27 mouse cellular contexts compared by ENCODE assay signal in genomic region chr7:114893889-114894288, GRCm38 (mm10).
DNase-seq lines count a peak whose midpoint lies in the region; ATAC-seq and TF ChIP-seq lines count a peak whose summit lies in the region.
"Had no signal": no experiment of that assay in that cellular context is flagged by ENCODE, and none has a peak within 500 bp of the region (broad histone marks: within the 10 kb centered on the region; RNA-seq: fewer than 3 reads in every experiment).

No protein-coding gene starts in this region.

- ATAC-seq in heart, postnatal 0 days (ENCODE audit: insufficient read depth, low read depth), result no peak
- ATAC-seq in liver, embryonic 16.5 days (ENCODE audit: low read depth), result 0 out of 2 replicates have a peak, but pooled peaks have one; percentile 19
- ATAC-seq in liver, postnatal 0 days, result no peak
- ATAC-seq: activated CD4-positive, CD25-positive, alpha-beta regulatory T cell, adult 4 months; CD4-positive, CD25-positive, alpha-beta regulatory T cell, adult 4 months; forebrain, embryonic 16.5 days; Patski had no signal

- H3K9ac ChIP-seq in heart, postnatal 0 days (replicated peaks; ENCODE audit: low read depth, low read length), result no peak overlapping the region
- no peak overlapping the region for H3K9ac ChIP-seq in liver, embryonic 16.5 days (ENCODE audit: low read depth, low read length)
- H3K9ac ChIP-seq in liver, postnatal 0 days (replicated peaks), result no peak overlapping the region
- H3K9ac ChIP-seq: embryonic facial prominence, embryonic 13.5 days; embryonic facial prominence, embryonic 15.5 days; forebrain, embryonic 12.5 days had no signal

- H3K27me3 ChIP-seq in heart, postnatal 0 days (ENCODE audit: control insufficient read depth, insufficient read depth, low read length), result no peaks in the 10 kb centered on the region
- no peaks in the 10 kb centered on the region for H3K27me3 ChIP-seq in liver, embryonic 16.5 days (ENCODE audit: control insufficient read depth, insufficient read depth, low read depth, low read length)
- H3K27me3 ChIP-seq in liver, postnatal 0 days (ENCODE audit: insufficient read depth, low read length), result no peaks in the 10 kb centered on the region
- H3K27me3 ChIP-seq: CH12.LX; embryonic facial prominence, embryonic 13.5 days; embryonic facial prominence, embryonic 15.5 days had no signal

- intact Hi-C loops in heart, postnatal 36 days (cut with DNase I), result no loop called here

- no peaks in the 10 kb centered on the region for H3K4me1 ChIP-seq in heart, postnatal 0 days (ENCODE audit: control insufficient read depth, insufficient read depth)
- no peaks in the 10 kb centered on the region for H3K4me1 ChIP-seq in liver, embryonic 16.5 days (ENCODE audit: control insufficient read depth, low read depth, low read length)
- H3K4me1 ChIP-seq in liver, postnatal 0 days (ENCODE audit: insufficient read depth), result no peaks in the 10 kb centered on the region
- H3K4me1 ChIP-seq: embryonic facial prominence, embryonic 15.5 days had no signal

- no peak overlapping the region for H3K4me3 ChIP-seq in heart, postnatal 0 days (ENCODE audit: low read depth, low read length)
- no peak overlapping the region for H3K4me3 ChIP-seq in liver, embryonic 16.5 days (ENCODE audit: low read depth, low read length)
- H3K4me3 ChIP-seq in liver, postnatal 0 days (ENCODE audit: low read depth, low read length), result no peak overlapping the region
- H3K4me3 ChIP-seq: embryonic facial prominence, embryonic 13.5 days; embryonic facial prominence, embryonic 15.5 days; erythroblast, embryonic 14.5 days; forebrain, embryonic 10.5 days; forebrain, embryonic 12.5 days had no signal

- 71% methylated on average over 1 of the region's 1 CpGs for WGBS in heart, postnatal 0 days
- WGBS in liver, embryonic 16.5 days (ENCODE audit: insufficient replicate concordance), result 44% methylated on average over 1 of the region's 1 CpGs
- WGBS in liver, postnatal 0 days (ENCODE audit: insufficient replicate concordance), result 49% methylated on average over 1 of the region's 1 CpGs

- no peak for TF ChIP-seq CTCF in heart, postnatal 0 days (IDR thresholded peaks at IDR 0.05; ENCODE audit: low read depth)
- no peak for TF ChIP-seq CTCF in liver, postnatal 0 days (IDR thresholded peaks at IDR 0.05; ENCODE audit: low read depth)

- no peaks in the 10 kb centered on the region for H3K9me3 ChIP-seq in heart, postnatal 0 days (replicated peaks; ENCODE audit: control insufficient read depth, low read length)
- H3K9me3 ChIP-seq in liver, embryonic 16.5 days (replicated peaks; ENCODE audit: control insufficient read depth, low read length), result no peaks in the 10 kb centered on the region
- no peaks in the 10 kb centered on the region for H3K9me3 ChIP-seq in liver, postnatal 0 days (ENCODE audit: low read length)
- H3K9me3 ChIP-seq: embryonic facial prominence, embryonic 13.5 days; embryonic facial prominence, embryonic 15.5 days; forebrain, embryonic 10.5 days; forebrain, embryonic 12.5 days; G1E had no signal

- no peak overlapping the region for H3K27ac ChIP-seq in heart, postnatal 0 days (ENCODE audit: low read depth)
- H3K27ac ChIP-seq in liver, embryonic 16.5 days (ENCODE audit: low read length), result no peak overlapping the region
- H3K27ac ChIP-seq in liver, postnatal 0 days (ENCODE audit: low read depth), result no peak overlapping the region
- H3K27ac ChIP-seq: embryonic facial prominence, embryonic 13.5 days; embryonic facial prominence, embryonic 15.5 days; forebrain, embryonic 10.5 days; forebrain, embryonic 12.5 days had no signal

- DNase-seq in heart, postnatal 0 days (ENCODE audit: low spot score), result peak; percentile 15
- no peak for DNase-seq in heart, postnatal 36 days
- DNase-seq in liver, postnatal 0 days, result no peak
- DNase-seq in thymus, postnatal 25 days, result no peak
- DNase-seq: adrenal gland, adult 8-10 months; adrenal gland, postnatal 14 days; adrenal gland, postnatal 36 days; B cell, adult 2 months; cerebellum, adult 11 months; cerebellum, adult 18-20 months; cerebellum, adult 8-10 months; cerebellum, adult 9-11 months; cerebellum, postnatal 14 days; cerebellum, postnatal 36 days; embryo, embryonic 11 days had no signal

- no peak overlapping the region for H3K4me2 ChIP-seq in heart, postnatal 0 days (ENCODE audit: low read depth, low read length)
- H3K4me2 ChIP-seq in liver, embryonic 16.5 days (ENCODE audit: low read depth, low read length), result no peak overlapping the region
- no peak overlapping the region for H3K4me2 ChIP-seq in liver, postnatal 0 days (ENCODE audit: low read depth, low read length)
- H3K4me2 ChIP-seq: embryonic facial prominence, embryonic 13.5 days; embryonic facial prominence, embryonic 15.5 days; forebrain, embryonic 12.5 days had no signal

- no peaks in the 10 kb centered on the region for H3K36me3 ChIP-seq in heart, postnatal 0 days (replicated peaks; ENCODE audit: control insufficient read depth, insufficient read depth, low read length)
- no peaks in the 10 kb centered on the region for H3K36me3 ChIP-seq in liver, embryonic 16.5 days (ENCODE audit: control insufficient read depth, insufficient read depth)
- no peaks in the 10 kb centered on the region for H3K36me3 ChIP-seq in liver, postnatal 0 days (replicated peaks; ENCODE audit: insufficient read depth, low read length)
- H3K36me3 ChIP-seq: embryonic facial prominence, embryonic 13.5 days; embryonic facial prominence, embryonic 15.5 days; forebrain, embryonic 10.5 days; forebrain, embryonic 12.5 days; G1E had no signal

- TF ChIP-seq EP300 in heart, postnatal 0 days (IDR thresholded peaks at IDR 0.05; ENCODE audit: low read depth), result no peak
- no peak for TF ChIP-seq EP300 in liver, postnatal 0 days (IDR thresholded peaks at IDR 0.05; ENCODE audit: low read depth)
